Mouse (Mus musculus): ENCODE data around the gene Zscan22. TPM values are rescaled to one million over a fixed set of nuclear protein-coding genes. Genes with fewer than 3 reads are reported as not detected.
"Not testable (repeated sequence)": the region's sequence is repeated elsewhere in the genome, so short reads cannot be mapped to it uniquely, and the experiment has no call there.

The Zscan22 gene
- polyA plus RNA-seq, 1 experiment from 2014 or later, result 17.4 TPM

DNA sequence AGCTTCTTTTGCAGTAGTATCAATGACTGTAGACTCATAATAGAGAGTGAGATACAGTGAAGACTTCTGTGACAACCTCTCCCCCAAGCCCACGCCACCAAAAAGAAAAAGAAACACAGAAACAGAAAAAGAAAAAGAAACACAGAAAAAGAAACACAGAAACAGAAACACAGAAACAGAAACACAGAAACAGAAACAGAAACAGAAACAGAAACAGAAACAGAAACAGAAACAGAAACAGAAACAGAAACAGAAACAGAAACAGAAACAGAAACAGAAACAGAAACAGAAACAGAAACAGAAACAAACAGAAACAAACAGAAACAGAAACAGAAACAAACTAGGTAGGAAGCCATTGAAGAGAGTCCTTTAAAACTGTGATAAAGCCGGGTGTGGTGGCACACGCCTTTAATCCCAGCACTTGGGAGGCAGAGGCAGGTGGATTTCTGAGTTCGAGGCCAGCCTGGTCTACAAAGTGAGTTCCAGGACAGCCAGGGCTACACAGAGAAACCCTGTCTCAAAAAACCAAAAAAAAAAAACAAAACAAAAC, 39.7 kb downstream of the Zscan22 start:
- not testable (repeated sequence) for ATAC-seq (replicated peaks; ENCODE audit: low FRiP score, low TSS enrichment, low read depth); DNase-seq (ENCODE audit: low spot score); H3K27me3 ChIP-seq (replicated peaks; ENCODE audit: control insufficient read depth, insufficient read depth, low read length); H3K4me1 ChIP-seq (replicated peaks; ENCODE audit: control insufficient read depth, insufficient read depth, low read length); H3K9me3 ChIP-seq (ENCODE audit: control insufficient read depth, low read length); H3K4me2 ChIP-seq (ENCODE audit: low read length); H3K27ac ChIP-seq (ENCODE audit: low read depth); H3K36me3 ChIP-seq (ENCODE audit: control insufficient read depth, insufficient read depth, low read length); H3K9ac ChIP-seq (ENCODE audit: low read length); H3K4me3 ChIP-seq (ENCODE audit: low read depth, low read length)
- WGBS, result 90% methylated on average over 3 of the region's 4 CpGs

DNA sequence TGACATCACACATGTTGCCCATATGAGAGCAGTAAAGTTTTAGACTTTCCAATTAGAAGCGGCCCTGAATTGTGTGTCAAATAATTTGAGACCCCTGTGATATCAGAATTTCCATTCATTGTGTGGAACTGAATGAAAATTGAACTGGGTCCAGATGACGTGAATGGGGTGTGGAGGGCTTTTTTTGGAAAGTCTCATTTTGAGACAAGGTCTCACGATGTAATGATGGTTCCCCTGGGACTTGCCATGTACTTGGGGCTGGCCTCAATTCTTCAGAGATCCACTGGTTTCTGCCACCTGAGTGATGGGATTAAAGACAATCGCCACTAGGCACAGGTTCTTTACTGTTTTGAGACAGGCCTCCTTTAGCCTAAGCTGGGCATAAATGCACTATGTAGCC, 43.0 kb downstream of the Zscan22 start:
- no peak overlapping the region for H3K4me2 ChIP-seq (ENCODE audit: low read length)
- 83% methylated on average over 4 of the region's 4 CpGs for WGBS
- H3K36me3 ChIP-seq (ENCODE audit: control insufficient read depth, insufficient read depth, low read length), result no peaks in the 10 kb centered on the region
- no peaks in the 10 kb centered on the region for H3K27me3 ChIP-seq (replicated peaks; ENCODE audit: control insufficient read depth, insufficient read depth, low read length)
- H3K9ac ChIP-seq (ENCODE audit: low read length), result no peak overlapping the region
- H3K9me3 ChIP-seq (ENCODE audit: control insufficient read depth, low read length), result no peaks in the 10 kb centered on the region
- H3K27ac ChIP-seq (ENCODE audit: low read depth), result no peak overlapping the region
- no peaks in the 10 kb centered on the region for H3K4me1 ChIP-seq (replicated peaks; ENCODE audit: control insufficient read depth, insufficient read depth, low read length)
- ATAC-seq (replicated peaks; ENCODE audit: low FRiP score, low TSS enrichment, low read depth) (no peak), DNase-seq (ENCODE audit: low spot score) (no peak)
- H3K4me3 ChIP-seq (ENCODE audit: low read depth, low read length), result no peak overlapping the region

DNA sequence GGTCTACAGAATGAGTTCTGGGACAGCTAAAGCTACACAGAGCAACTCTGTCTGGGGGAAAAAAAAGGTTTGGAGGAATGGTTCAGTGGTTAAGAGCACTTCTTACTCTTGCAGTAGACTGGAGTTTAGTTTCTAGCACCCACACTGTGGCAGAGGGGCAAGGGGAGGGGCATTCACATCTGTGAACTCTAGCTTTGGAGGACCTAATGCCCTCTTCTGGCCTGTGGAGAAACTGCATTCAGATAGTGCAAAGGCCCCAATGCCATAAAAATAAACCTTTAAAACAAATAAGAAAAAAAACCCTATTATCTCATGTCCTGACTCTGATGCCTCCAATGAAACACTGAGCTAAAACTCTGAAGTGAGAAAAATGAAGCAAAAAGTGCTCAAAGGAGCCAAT, 45.9 kb downstream of the Zscan22 start:
- H3K4me2 ChIP-seq (ENCODE audit: low read length), result no peak overlapping the region
- no peaks in the 10 kb centered on the region for H3K4me1 ChIP-seq (replicated peaks; ENCODE audit: control insufficient read depth, insufficient read depth, low read length)
- no peak overlapping the region for H3K4me3 ChIP-seq (ENCODE audit: low read depth, low read length)
- no peaks in the 10 kb centered on the region for H3K36me3 ChIP-seq (ENCODE audit: control insufficient read depth, insufficient read depth, low read length)
- DNase-seq (ENCODE audit: low spot score) (no peak), ATAC-seq (replicated peaks; ENCODE audit: low FRiP score, low TSS enrichment, low read depth) (no peak)
- no peaks in the 10 kb centered on the region for H3K9me3 ChIP-seq (ENCODE audit: control insufficient read depth, low read length)
- no peak overlapping the region for H3K9ac ChIP-seq (ENCODE audit: low read length)
- no peaks in the 10 kb centered on the region for H3K27me3 ChIP-seq (replicated peaks; ENCODE audit: control insufficient read depth, insufficient read depth, low read length)
- H3K27ac ChIP-seq (ENCODE audit: low read depth), result no peak overlapping the region

DNA sequence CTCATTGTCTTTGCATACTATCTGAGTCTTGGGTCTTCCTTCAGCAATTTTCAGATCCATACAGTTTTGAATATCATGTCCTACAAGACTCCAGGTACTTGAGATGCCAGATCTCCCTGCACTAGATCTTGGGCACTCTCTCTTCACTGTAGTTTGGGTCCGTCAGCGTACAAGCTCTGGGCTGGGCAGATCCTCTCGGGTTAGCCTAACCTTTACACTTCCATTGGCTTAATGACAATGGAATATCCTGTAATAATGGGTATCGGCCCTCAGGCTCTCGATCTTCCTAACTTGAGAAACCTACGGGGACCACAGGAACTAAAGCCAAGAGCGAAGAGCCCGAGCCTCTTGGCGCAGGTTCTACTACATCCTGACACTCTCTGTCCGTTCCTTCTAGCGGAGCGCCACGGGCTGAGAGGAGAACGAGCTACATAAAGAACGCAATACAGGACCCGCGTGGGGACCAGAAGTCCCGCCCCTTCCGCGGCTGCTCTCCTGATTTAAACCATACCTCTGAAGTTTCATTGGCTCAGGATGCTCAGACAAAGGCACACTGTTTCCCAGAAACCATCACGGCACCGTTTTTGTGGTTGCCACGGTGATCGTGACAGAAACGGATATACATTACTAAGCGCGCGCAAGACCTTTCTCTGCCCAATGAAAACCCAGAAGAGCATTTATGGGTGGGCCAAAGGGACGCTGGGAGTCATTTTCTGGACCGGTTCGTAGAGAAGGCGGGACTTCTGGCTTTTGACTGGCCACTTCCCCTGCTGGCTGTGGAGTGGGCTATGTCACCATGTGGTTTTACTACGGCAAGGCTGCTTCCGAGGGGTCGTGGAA, 51.6 kb downstream of the Zscan22 start:
- ATAC-seq (replicated peaks; ENCODE audit: low FRiP score, low TSS enrichment, low read depth), result peak; percentile 97
- 0 out of 2 replicates have a peak, but pooled peaks cover 6% of the 10 kb centered on the region for H3K4me1 ChIP-seq (replicated peaks; ENCODE audit: control insufficient read depth, insufficient read depth, low read length)
- no peaks in the 10 kb centered on the region for H3K36me3 ChIP-seq (ENCODE audit: control insufficient read depth, insufficient read depth, low read length)
- H3K9me3 ChIP-seq (ENCODE audit: control insufficient read depth, low read length), result no peaks in the 10 kb centered on the region
- H3K4me2 ChIP-seq (ENCODE audit: low read length), result peak overlapping the region; percentile 94
- WGBS, result 10% methylated on average over 35 of the region's 35 CpGs
- no peaks in the 10 kb centered on the region for H3K27me3 ChIP-seq (replicated peaks; ENCODE audit: control insufficient read depth, insufficient read depth, low read length)
- peak overlapping the region; percentile 84 for H3K27ac ChIP-seq (ENCODE audit: low read depth)
- H3K4me3 ChIP-seq (ENCODE audit: low read depth, low read length), result peak overlapping the region; percentile 50
- peak; percentile 91 for DNase-seq (ENCODE audit: low spot score)
- H3K9ac ChIP-seq (ENCODE audit: low read length), result peak overlapping the region; percentile 69

DNA sequence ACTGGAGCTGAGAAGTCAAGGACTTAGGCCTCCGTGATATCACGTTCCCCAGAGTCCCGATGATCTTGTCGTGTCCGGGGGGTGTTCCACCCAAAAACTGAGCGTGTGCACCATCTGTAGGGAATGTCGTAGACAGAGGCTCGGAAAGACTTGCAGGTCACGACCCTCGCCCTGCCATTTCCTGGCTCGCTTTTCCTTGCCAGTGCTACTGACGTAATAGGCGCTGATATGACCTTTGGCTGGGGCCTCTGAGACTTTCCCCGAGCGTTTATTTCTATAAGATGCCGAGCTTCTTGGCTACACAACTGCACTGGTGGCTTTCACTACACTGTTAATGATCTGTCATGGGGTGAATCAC, 52.2 kb downstream of the Zscan22 start:
- no peaks in the 10 kb centered on the region for H3K36me3 ChIP-seq (ENCODE audit: control insufficient read depth, insufficient read depth, low read length)
- no peaks in the 10 kb centered on the region for H3K9me3 ChIP-seq (ENCODE audit: control insufficient read depth, low read length)
- ATAC-seq (replicated peaks; ENCODE audit: low FRiP score, low TSS enrichment, low read depth), result no peak; the same call in 1 of the 2 replicates
- WGBS, result 2% methylated on average over 16 of the region's 16 CpGs
- peak overlapping the region; percentile 82 for H3K27ac ChIP-seq (ENCODE audit: low read depth)
- H3K27me3 ChIP-seq (replicated peaks; ENCODE audit: control insufficient read depth, insufficient read depth, low read length), result no peaks in the 10 kb centered on the region
- peak overlapping the region; percentile 94 for H3K4me2 ChIP-seq (ENCODE audit: low read length)
- 0 out of 2 replicates have a peak, but pooled peaks cover 6% of the 10 kb centered on the region for H3K4me1 ChIP-seq (replicated peaks; ENCODE audit: control insufficient read depth, insufficient read depth, low read length)
- DNase-seq (ENCODE audit: low spot score), result no peak
- peak overlapping the region; percentile 69 for H3K9ac ChIP-seq (ENCODE audit: low read length)
- peak overlapping the region; percentile 50 for H3K4me3 ChIP-seq (ENCODE audit: low read depth, low read length)

DNA sequence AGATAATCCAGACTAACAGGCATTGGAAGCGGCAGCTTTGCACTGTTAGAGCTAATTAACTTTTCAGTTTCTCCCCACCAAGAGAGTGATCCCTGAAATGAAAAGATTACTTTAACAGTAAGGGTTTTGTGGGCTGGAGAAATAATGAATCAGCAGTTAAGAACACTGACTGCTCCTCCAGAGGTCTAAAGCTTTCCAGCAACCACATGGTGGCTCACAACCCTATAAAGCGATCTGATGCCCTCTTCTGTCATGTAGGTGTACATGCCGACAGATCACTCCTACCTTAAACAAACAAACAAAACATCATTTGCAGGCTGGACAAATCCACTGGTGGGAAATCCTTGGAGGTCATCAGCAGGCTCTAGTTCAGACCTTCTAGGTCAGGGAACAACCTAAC, 57.3 kb downstream of the Zscan22 start:
- 51% methylated on average over 3 of the region's 3 CpGs for WGBS
- DNase-seq (ENCODE audit: low spot score), result no peak
- Histone ChIP-seq H3K4me3 (ENCODE audit: low read depth, low read length) (no peak overlapping the region), H3K27me3 (replicated peaks; ENCODE audit: control insufficient read depth, insufficient read depth, low read length) (no peaks in the 10 kb centered on the region), H3K36me3 (ENCODE audit: control insufficient read depth, insufficient read depth, low read length) (no peaks in the 10 kb centered on the region), H3K27ac (ENCODE audit: low read depth) (no peak overlapping the region), H3K4me1 (replicated peaks; ENCODE audit: control insufficient read depth, insufficient read depth, low read length) (0 out of 2 replicates have a peak, but pooled peaks cover 4% of the 10 kb centered on the region), H3K9me3 (ENCODE audit: control insufficient read depth, low read length) (no peaks in the 10 kb centered on the region), H3K9ac (ENCODE audit: low read length) (no peak overlapping the region), H3K4me2 (ENCODE audit: low read length) (no peak overlapping the region)
- ATAC-seq (replicated peaks; ENCODE audit: low FRiP score, low TSS enrichment, low read depth), result no peak

DNA sequence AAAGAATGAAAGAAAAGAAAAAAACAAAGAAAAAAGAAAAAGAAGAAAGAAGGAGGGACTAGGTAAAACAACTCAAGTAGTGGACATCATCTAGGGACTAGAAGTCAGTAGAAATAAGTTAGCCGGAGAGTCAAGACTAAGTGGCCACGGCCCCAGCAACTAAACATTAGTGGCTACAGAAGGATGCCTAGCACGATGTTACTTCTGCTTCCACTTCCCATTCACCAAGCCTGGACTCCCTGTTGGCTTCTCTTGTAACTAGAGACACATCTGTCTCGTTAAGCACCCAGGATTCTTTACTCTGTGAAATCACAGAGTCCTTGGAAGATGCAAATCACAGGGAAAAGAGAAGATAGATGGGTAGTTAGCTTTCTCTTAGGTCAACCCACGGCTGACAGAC, 59.9 kb downstream of the Zscan22 start:
- no peak overlapping the region for H3K4me2 ChIP-seq (ENCODE audit: low read length)
- H3K9ac ChIP-seq (ENCODE audit: low read length), result no peak overlapping the region
- H3K4me3 ChIP-seq (ENCODE audit: low read depth, low read length), result no peak overlapping the region
- H3K36me3 ChIP-seq (ENCODE audit: control insufficient read depth, insufficient read depth, low read length), result no peaks in the 10 kb centered on the region
- no peaks in the 10 kb centered on the region for H3K9me3 ChIP-seq (ENCODE audit: control insufficient read depth, low read length)
- 70% methylated on average over 5 of the region's 5 CpGs for WGBS
- DNase-seq (ENCODE audit: low spot score) (no peak), ATAC-seq (replicated peaks; ENCODE audit: low FRiP score, low TSS enrichment, low read depth) (no peak)
- no peaks in the 10 kb centered on the region for H3K4me1 ChIP-seq (replicated peaks; ENCODE audit: control insufficient read depth, insufficient read depth, low read length)
- no peaks in the 10 kb centered on the region for H3K27me3 ChIP-seq (replicated peaks; ENCODE audit: control insufficient read depth, insufficient read depth, low read length)
- no peak overlapping the region for H3K27ac ChIP-seq (ENCODE audit: low read depth)
